Mouse (Mus musculus): ENCODE measurements at regions not wholly inside any gene's neighbourhood (a gene's known extent, or its start where the extent isn't known, plus 50 kb on each side); places are given as distances from the start of the nearest gene placed in this dataset.
A peak's percentile ranks its signal among the peaks of the same experiment; 100 is the strongest.

GRCm38 (mm10) chrX:58445624-58446323, 423.3 kb downstream of the Zic3 start:
- no peak for DNase-seq (ENCODE audit: low spot score in 2 of 2)

GRCm38 (mm10) chrX:58447605-58448004, 425.1 kb downstream of the Zic3 start:
- DNase-seq (ENCODE audit: low spot score in 2 of 2), result no peak

- no peak for DNase-seq (ENCODE audit: low spot score in 2 of 2)
These were observed 439.5 kb upstream of the 4930550L24Rik start for GRCm38 (mm10) chrX:58469683-58470082.

GRCm38 (mm10) chrX:58470986-58471385, 438.2 kb upstream of the 4930550L24Rik start:
- no peak for DNase-seq (ENCODE audit: low spot score in 2 of 2)

GRCm38 (mm10) chrX:58490861-58491260, 418.3 kb upstream of the 4930550L24Rik start:
- peak in 1 of 2 experiments; percentile 16 for DNase-seq (ENCODE audit: low spot score in 2 of 2)

- DNase-seq (ENCODE audit: low spot score in 2 of 2), result peak; percentile 39 to 56
These were observed 405.6 kb upstream of the 4930550L24Rik start for GRCm38 (mm10) chrX:58503573-58503972.

- peak in 1 of 2 experiments; percentile 6 for DNase-seq (ENCODE audit: low spot score in 2 of 2)
These were observed 394.2 kb upstream of the 4930550L24Rik start for GRCm38 (mm10) chrX:58514925-58515324.

All from layer of hippocampus, adult 18-20 months (tissue).